Mouse (Mus musculus) embryonic facial prominence, embryonic 11.5 days (tissue): ENCODE measurements at regions not wholly inside any gene's neighbourhood (a gene's known extent, or its start where the extent isn't known, plus 50 kb on each side); places are given as distances from the start of the nearest gene placed in this dataset.
A peak's percentile ranks its signal among the peaks of the same experiment; 100 is the strongest.
"Not testable (repeated sequence)": the region's sequence is repeated elsewhere in the genome, so short reads cannot be mapped to it uniquely, and the experiment has no call there.

Experiments used
- ATAC-seq: fragments of 200-750 bp; cut with Nextera tagmentation; replicated peaks from 2 replicates; pipeline ENCODE4 v1.8.0; 2017; ENCODE audit warnings: low read depth; ENCODE audit not compliant: insufficient number of reproducible peaks, low FRiP score, low TSS enrichment
- DNase-seq: peaks from one replicate; pipeline ENCODE4 v3.0.0-alpha.2; 2015; ENCODE audit warnings: low spot score
- H3K27ac ChIP-seq: fragments of 300-500 bp; sonication (generic); replicated peaks from 2 replicates; pipeline ENCODE4 v1.5.1; 2014; ENCODE audit warnings: mild to moderate bottlenecking, low read depth, low read length, control low read depth
- H3K27me3 ChIP-seq: fragments of 300-500 bp; sonication (generic); 2 replicates; pipeline ENCODE4 v1.6.1; 2014; ENCODE audit warnings: mild to moderate bottlenecking, low read length, moderate library complexity, mixed read lengths; ENCODE audit not compliant: control insufficient read depth, insufficient read depth
- H3K36me3 ChIP-seq: fragments of 300-500 bp; sonication (generic); replicated peaks from 2 replicates; pipeline ENCODE4 v1.6.1; 2014; ENCODE audit warnings: low read depth, mild to moderate bottlenecking, low read length, moderate library complexity, mixed read lengths; ENCODE audit not compliant: control insufficient read depth, insufficient read depth
- H3K4me1 ChIP-seq: fragments of 300-500 bp; sonication (generic); 2 replicates; pipeline ENCODE4 v1.6.1; 2014; ENCODE audit warnings: low read length, mixed read lengths; ENCODE audit not compliant: control insufficient read depth, insufficient read depth
- H3K4me2 ChIP-seq: fragments of 300-500 bp; sonication (generic); 2 replicates; pipeline ENCODE4 v1.6.1; 2014; ENCODE audit warnings: low read depth, mild to moderate bottlenecking, control low read depth, low read length, moderate library complexity
- H3K4me3 ChIP-seq: fragments of 300-500 bp; sonication (generic); 2 replicates; pipeline ENCODE4 v1.5.1; 2014; ENCODE audit warnings: low read depth, low read length, control low read depth
- H3K9ac ChIP-seq: fragments of 300-500 bp; sonication (generic); replicated peaks from 2 replicates; pipeline ENCODE4 v1.6.1; 2014; ENCODE audit warnings: mild to moderate bottlenecking, control low read depth, low read length
- H3K9me3 ChIP-seq: fragments of 300-500 bp; sonication (generic); replicated peaks from 2 replicates; pipeline ENCODE4 v1.6.1; 2016; ENCODE audit warnings: mild to moderate bottlenecking, low read length, inconsistent platforms, mixed read lengths; ENCODE audit not compliant: control insufficient read depth
- WGBS: fragments of 180-500 bp; shearing (Covaris S2); extraction: QIAGEN DNeasy Blood & Tissue Kit; methylation state at CpG from one replicate; pipeline ENCODE4 v1.1.7; 2014; 5-methylcytosine and 5-hydroxymethylcytosine counted together

GRCm38 (mm10) chr4:153806180-153806692 is 150.8 kb upstream of the A430005L14Rik start:
- peak; percentile 63; the same call in 1 of the 2 replicates for ATAC-seq
- no peak overlapping the region for H3K4me3 ChIP-seq

GRCm38 (mm10) chr4:153806820-153807436 is 150.1 kb upstream of the A430005L14Rik start:
- Histone ChIP-seq H3K27me3 (0 out of 2 replicates have a peak, but pooled peaks cover 2% of the 10 kb centered on the region), H3K4me3 (no peak overlapping the region), H3K4me2 (no peak overlapping the region), H3K27ac (no peak overlapping the region), H3K4me1 (no peaks in the 10 kb centered on the region; the same call in 1 of the 2 replicates), H3K9ac (no peak overlapping the region), H3K36me3 (no peaks in the 10 kb centered on the region), H3K9me3 (no peaks in the 10 kb centered on the region)
- no peak for ATAC-seq
- WGBS, result 33% methylated on average over 10 of the region's 10 CpGs
- DNase-seq, result peak; percentile 40

More at GRCm38 (mm10) chr4:153806180-153806692, 150.8 kb upstream of the A430005L14Rik start:
- H3K4me1 ChIP-seq, result no peaks in the 10 kb centered on the region; the same call in 1 of the 2 replicates
- H3K4me2 ChIP-seq, result peak overlapping the region; percentile 2; the same call in 1 of the 2 replicates
- H3K9ac ChIP-seq, result peak overlapping the region; percentile 9; the same call in 1 of the 2 replicates
- H3K27ac ChIP-seq, result no peak overlapping the region
- 1% methylated on average over 10 of the region's 10 CpGs for WGBS
- H3K9me3 ChIP-seq, result no peaks in the 10 kb centered on the region
- 0 out of 2 replicates have a peak, but pooled peaks cover 2% of the 10 kb centered on the region for H3K27me3 ChIP-seq
- no peaks in the 10 kb centered on the region for H3K36me3 ChIP-seq
- DNase-seq, result peak; percentile 43

- ATAC-seq, result no peak
- 92% methylated on average over 9 of the region's 9 CpGs for WGBS
Observed at GRCm38 (mm10) chr4:153812866-153813265, 144.2 kb upstream of the A430005L14Rik start.

GRCm38 (mm10) chr4:153827914-153828313 is 129.1 kb upstream of the A430005L14Rik start:
- no peak overlapping the region for H3K27ac ChIP-seq
- 38% methylated on average over 9 of the region's 9 CpGs for WGBS
- 0 out of 2 replicates have a peak, but pooled peaks have one; percentile 25 for ATAC-seq

More at GRCm38 (mm10) chr4:153812866-153813265, 144.2 kb upstream of the A430005L14Rik start:
- no peak overlapping the region for H3K9ac ChIP-seq
- no peaks in the 10 kb centered on the region for H3K36me3 ChIP-seq
- H3K4me3 ChIP-seq, result no peak overlapping the region
- no peak for DNase-seq
- H3K27ac ChIP-seq, result no peak overlapping the region
- H3K27me3 ChIP-seq, result no peaks in the 10 kb centered on the region
- no peak overlapping the region for H3K4me2 ChIP-seq
- no peaks in the 10 kb centered on the region for H3K4me1 ChIP-seq
- no peaks in the 10 kb centered on the region for H3K9me3 ChIP-seq

GRCm38 (mm10) chr4:153829766-153830165 is 127.3 kb upstream of the A430005L14Rik start:
- no peaks in the 10 kb centered on the region for H3K36me3 ChIP-seq
- no peak overlapping the region for H3K27ac ChIP-seq
- no peaks in the 10 kb centered on the region for H3K4me1 ChIP-seq
- ATAC-seq (no peak), DNase-seq (no peak)
- no peaks in the 10 kb centered on the region for H3K9me3 ChIP-seq
- no peak overlapping the region for H3K9ac ChIP-seq
- H3K4me3 ChIP-seq, result no peak overlapping the region
- H3K4me2 ChIP-seq, result no peak overlapping the region
- WGBS, result 90% methylated on average over 9 of the region's 9 CpGs
- no peaks in the 10 kb centered on the region for H3K27me3 ChIP-seq

More at GRCm38 (mm10) chr4:153827914-153828313, 129.1 kb upstream of the A430005L14Rik start:
- Histone ChIP-seq H3K27me3 (no peaks in the 10 kb centered on the region), H3K9ac (no peak overlapping the region), H3K4me3 (no peak overlapping the region), H3K4me1 (no peaks in the 10 kb centered on the region), H3K36me3 (no peaks in the 10 kb centered on the region), H3K4me2 (no peak overlapping the region), H3K9me3 (no peaks in the 10 kb centered on the region)
- peak; percentile 46 for DNase-seq

- 90% methylated on average over 5 of the region's 5 CpGs for WGBS
- H3K4me2 ChIP-seq, result no peak overlapping the region
- no peak overlapping the region for H3K9ac ChIP-seq
Observed at GRCm38 (mm10) chr4:153830491-153830890, 126.5 kb upstream of the A430005L14Rik start.

GRCm38 (mm10) chr4:153831251-153831650 is 125.8 kb upstream of the A430005L14Rik start:
- H3K9me3 ChIP-seq, H3K36me3 ChIP-seq, H3K4me2 ChIP-seq, H3K4me3 ChIP-seq, H3K27me3 ChIP-seq, H3K9ac ChIP-seq, H3K4me1 ChIP-seq, H3K27ac ChIP-seq, DNase-seq, ATAC-seq: not testable (repeated sequence)
- 88% methylated on average over 11 of the region's 11 CpGs for WGBS

More at GRCm38 (mm10) chr4:153830491-153830890, 126.5 kb upstream of the A430005L14Rik start:
- DNase-seq (no peak), ATAC-seq (no peak)
- no peaks in the 10 kb centered on the region for H3K27me3 ChIP-seq
- H3K9me3 ChIP-seq, result no peaks in the 10 kb centered on the region
- H3K4me3 ChIP-seq, result no peak overlapping the region
- H3K36me3 ChIP-seq, result no peaks in the 10 kb centered on the region
- H3K4me1 ChIP-seq, result no peaks in the 10 kb centered on the region
- H3K27ac ChIP-seq, result no peak overlapping the region

GRCm38 (mm10) chr4:153832151-153832550 is 124.9 kb upstream of the A430005L14Rik start:
- no peak for DNase-seq
- Histone ChIP-seq H3K4me1 (no peaks in the 10 kb centered on the region), H3K9ac (no peak overlapping the region), H3K36me3 (no peaks in the 10 kb centered on the region), H3K4me2 (no peak overlapping the region), H3K9me3 (no peaks in the 10 kb centered on the region), H3K4me3 (no peak overlapping the region), H3K27ac (no peak overlapping the region), H3K27me3 (no peaks in the 10 kb centered on the region)
- ATAC-seq, result no peak
- 75% methylated on average over 2 of the region's 2 CpGs for WGBS
